Mouse (Mus musculus): ENCODE data around the gene Galntl6. TPM values are rescaled to one million over a fixed set of nuclear protein-coding genes. Genes with fewer than 3 reads are reported as not detected.

Gene Galntl6
- polyA plus RNA-seq, 1 experiment from 2014 or later: 9.1 TPM

DNA sequence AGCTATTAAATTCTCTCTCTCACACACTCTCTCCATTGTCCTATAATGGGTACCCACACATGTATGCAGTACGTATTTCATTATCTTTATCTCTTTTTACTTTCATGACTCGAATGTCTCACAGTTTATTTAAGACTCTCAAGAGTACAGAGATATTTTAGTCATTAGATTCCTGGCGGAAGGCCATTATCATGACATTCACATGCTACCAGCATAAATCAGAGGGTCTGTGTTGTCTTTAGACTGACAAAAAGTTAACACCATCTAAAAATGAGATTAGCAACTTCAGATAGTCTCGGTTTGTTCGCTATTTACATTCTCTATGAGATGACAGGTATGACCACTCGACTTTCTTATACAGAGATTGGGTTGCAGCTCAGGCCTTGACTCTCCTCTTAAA lies 985.4 kb downstream of the Galntl6 start:
- WGBS: 82% methylated on average over 6 of the region's 6 CpGs
- H3K36me3 ChIP-seq (ENCODE audit: control insufficient read depth, insufficient read depth, low read length): no peaks in the 10 kb centered on the region
- peaks cover 21% of the 10 kb centered on the region for H3K4me1 ChIP-seq (ENCODE audit: control insufficient read depth, insufficient read depth, low read length)
- H3K9ac ChIP-seq (replicated peaks; ENCODE audit: low read length): no peak overlapping the region
- H3K4me3 ChIP-seq (replicated peaks; ENCODE audit: low read depth, low read length): no peak overlapping the region
- H3K27me3 ChIP-seq (ENCODE audit: control insufficient read depth, insufficient read depth, low read length): no peaks in the 10 kb centered on the region; the same call in 1 of the 2 replicates
- no peak overlapping the region for H3K4me2 ChIP-seq (ENCODE audit: low read length)
- no peak overlapping the region for H3K27ac ChIP-seq (replicated peaks; ENCODE audit: low read depth, low read length)
- ATAC-seq (ENCODE audit: low FRiP score, low TSS enrichment): no peak
- no peak for DNase-seq
- H3K9me3 ChIP-seq (ENCODE audit: control insufficient read depth, low read length): 0 out of 2 replicates have a peak, but pooled peaks cover 3% of the 10 kb centered on the region

DNA sequence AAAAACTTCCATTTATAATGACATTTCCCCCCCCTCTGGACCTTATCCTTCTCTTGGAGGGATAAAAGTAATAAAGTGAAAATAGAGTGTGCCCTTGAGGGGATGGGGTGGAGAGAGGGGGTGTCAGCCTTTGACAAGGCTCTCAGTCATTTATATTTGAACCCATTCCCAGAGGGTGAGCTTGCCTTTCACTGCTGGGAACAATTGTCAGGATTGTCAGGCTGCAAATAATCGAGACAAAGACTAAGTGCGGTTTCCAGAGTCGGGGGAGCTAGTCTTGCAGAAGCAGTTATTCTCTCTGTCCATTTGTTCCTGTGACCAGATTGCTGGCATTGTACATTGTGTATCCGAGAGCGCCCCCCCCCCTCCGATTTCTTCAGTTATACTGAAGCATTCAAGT lies 988.9 kb downstream of the Galntl6 start:
- Histone ChIP-seq H3K27ac (replicated peaks; ENCODE audit: low read depth, low read length) (no peak overlapping the region), H3K4me3 (replicated peaks; ENCODE audit: low read depth, low read length) (no peak overlapping the region), H3K4me1 (ENCODE audit: control insufficient read depth, insufficient read depth, low read length) (peaks cover 45% of the 10 kb centered on the region), H3K9me3 (ENCODE audit: control insufficient read depth, low read length) (no peaks in the 10 kb centered on the region), H3K36me3 (ENCODE audit: control insufficient read depth, insufficient read depth, low read length) (no peaks in the 10 kb centered on the region), H3K4me2 (ENCODE audit: low read length) (0 out of 2 replicates have a peak overlapping the region, but pooled peaks have one; percentile 2), H3K9ac (replicated peaks; ENCODE audit: low read length) (no peak overlapping the region), H3K27me3 (ENCODE audit: control insufficient read depth, insufficient read depth, low read length) (no peaks in the 10 kb centered on the region; the same call in 1 of the 2 replicates)
- WGBS: 12% methylated on average over 6 of the region's 6 CpGs
- DNase-seq (peak; percentile 44), ATAC-seq (ENCODE audit: low FRiP score, low TSS enrichment) (no peak)

DNA sequence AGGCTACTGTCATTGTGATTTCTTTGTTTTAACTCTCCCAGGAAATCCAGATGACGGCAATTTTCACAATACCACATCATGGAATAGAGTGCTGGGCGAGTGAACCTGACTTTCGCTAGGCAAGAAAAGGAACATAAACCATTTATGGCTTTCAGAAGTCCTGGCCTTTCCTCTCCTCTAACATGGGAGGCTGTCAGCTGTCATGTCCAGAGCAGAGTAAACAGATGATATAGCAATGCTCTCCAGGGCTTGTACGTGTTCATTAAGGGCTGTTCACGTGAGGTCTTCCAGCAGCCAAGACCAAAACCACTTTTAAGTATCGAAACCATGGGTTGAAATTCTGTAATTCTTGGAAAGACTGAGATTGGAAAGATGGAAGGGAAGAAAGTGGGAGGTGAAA lies 989.3 kb downstream of the Galntl6 start:
- no peaks in the 10 kb centered on the region for H3K36me3 ChIP-seq (ENCODE audit: control insufficient read depth, insufficient read depth, low read length)
- H3K4me2 ChIP-seq (ENCODE audit: low read length): no peak overlapping the region
- ATAC-seq (ENCODE audit: low FRiP score, low TSS enrichment) (no peak), DNase-seq (no peak)
- H3K9ac ChIP-seq (replicated peaks; ENCODE audit: low read length): no peak overlapping the region
- 22% methylated on average over 6 of the region's 6 CpGs for WGBS
- peaks cover 48% of the 10 kb centered on the region for H3K4me1 ChIP-seq (ENCODE audit: control insufficient read depth, insufficient read depth, low read length)
- no peaks in the 10 kb centered on the region; the same call in 1 of the 2 replicates for H3K27me3 ChIP-seq (ENCODE audit: control insufficient read depth, insufficient read depth, low read length)
- H3K4me3 ChIP-seq (replicated peaks; ENCODE audit: low read depth, low read length): no peak overlapping the region
- no peaks in the 10 kb centered on the region for H3K9me3 ChIP-seq (ENCODE audit: control insufficient read depth, low read length)
- H3K27ac ChIP-seq (replicated peaks; ENCODE audit: low read depth, low read length): no peak overlapping the region

DNA sequence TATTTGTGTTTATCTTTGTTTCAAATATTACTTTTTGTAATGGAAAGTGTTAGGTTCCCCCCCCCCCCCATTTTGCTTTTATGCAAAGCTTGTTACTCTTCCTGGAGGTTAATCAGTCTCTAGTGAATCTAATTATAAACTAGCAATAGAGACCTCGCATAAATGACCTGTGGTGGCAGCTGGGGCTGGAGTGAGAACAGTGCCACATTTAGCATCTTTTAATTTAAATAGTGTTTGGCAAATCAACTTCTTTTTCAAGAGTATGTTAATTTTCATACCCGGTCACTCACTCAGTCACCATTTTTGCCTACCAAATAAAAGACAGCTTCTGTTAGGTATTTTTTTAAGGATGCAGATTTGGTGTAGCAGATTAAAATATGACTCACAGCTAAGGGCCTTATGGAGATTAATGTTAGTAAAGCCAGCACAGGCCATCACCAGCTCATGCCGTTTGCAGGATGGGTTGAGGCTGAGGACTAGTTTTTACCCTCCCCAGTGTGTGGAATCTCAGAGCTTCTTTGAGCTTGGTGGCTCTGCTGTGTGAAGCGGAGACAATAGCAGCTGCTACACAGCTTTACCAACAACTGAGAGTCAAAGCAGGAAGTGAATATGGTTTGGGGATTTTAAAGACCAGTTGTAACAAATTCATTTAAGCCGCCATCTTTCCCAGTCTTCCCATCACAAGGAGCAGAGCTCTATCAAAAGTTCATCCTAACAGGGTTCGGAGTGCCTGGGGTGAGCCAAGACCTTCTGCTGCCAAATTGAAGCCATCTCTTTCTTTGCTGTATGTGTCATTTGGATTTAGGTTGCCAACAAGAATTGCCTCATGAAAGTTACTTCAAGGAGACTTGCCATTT lies 990.0 kb downstream of the Galntl6 start:
- ATAC-seq (ENCODE audit: low FRiP score, low TSS enrichment): no peak
- Histone ChIP-seq H3K27ac (replicated peaks; ENCODE audit: low read depth, low read length) (no peak overlapping the region; the same call in 1 of the 2 replicates), H3K9ac (replicated peaks; ENCODE audit: low read length) (no peak overlapping the region), H3K4me2 (ENCODE audit: low read length) (no peak overlapping the region), H3K36me3 (ENCODE audit: control insufficient read depth, insufficient read depth, low read length) (no peaks in the 10 kb centered on the region), H3K4me1 (ENCODE audit: control insufficient read depth, insufficient read depth, low read length) (peaks cover 48% of the 10 kb centered on the region), H3K27me3 (ENCODE audit: control insufficient read depth, insufficient read depth, low read length) (no peaks in the 10 kb centered on the region), H3K4me3 (replicated peaks; ENCODE audit: low read depth, low read length) (no peak overlapping the region), H3K9me3 (ENCODE audit: control insufficient read depth, low read length) (no peaks in the 10 kb centered on the region)
- WGBS: 21% methylated on average over 6 of the region's 6 CpGs
- peak; percentile 34 for DNase-seq

DNA sequence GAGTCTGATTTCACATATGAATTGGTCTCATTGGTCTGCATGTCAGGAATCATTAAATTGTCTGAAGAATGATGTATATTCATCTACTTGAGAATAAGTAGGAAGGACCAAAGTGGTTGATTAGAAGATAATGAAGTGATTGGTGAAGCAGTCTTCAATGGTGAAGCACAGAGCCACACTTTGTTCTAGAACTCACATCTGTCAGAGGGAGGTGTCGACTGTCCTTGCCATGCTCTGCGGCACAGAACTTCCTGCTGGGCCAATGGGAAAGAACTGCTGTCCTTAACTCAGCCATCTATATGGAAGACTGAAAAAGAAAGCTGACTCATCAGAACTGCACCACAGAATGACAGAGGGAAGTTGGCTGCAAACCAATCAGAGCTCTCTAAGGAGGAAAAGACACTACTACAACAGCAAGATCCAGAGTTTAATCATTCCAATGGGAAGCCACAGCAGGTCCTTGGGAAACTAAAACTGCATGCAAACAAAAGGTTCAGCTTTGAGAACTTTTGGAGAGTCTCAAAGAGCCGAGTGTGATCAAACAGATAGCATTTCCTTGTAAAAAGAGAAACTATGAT lies 992.0 kb downstream of the Galntl6 start:
- DNase-seq (peak; percentile 19), ATAC-seq (ENCODE audit: low FRiP score, low TSS enrichment) (no peak)
- no peak overlapping the region for H3K4me2 ChIP-seq (ENCODE audit: low read length)
- H3K27me3 ChIP-seq (ENCODE audit: control insufficient read depth, insufficient read depth, low read length): 0 out of 2 replicates have a peak, but pooled peaks cover under 1% of the 10 kb centered on the region
- 40% methylated on average over 3 of the region's 3 CpGs for WGBS
- H3K36me3 ChIP-seq (ENCODE audit: control insufficient read depth, insufficient read depth, low read length): no peaks in the 10 kb centered on the region
- no peak overlapping the region for H3K4me3 ChIP-seq (replicated peaks; ENCODE audit: low read depth, low read length)
- H3K27ac ChIP-seq (replicated peaks; ENCODE audit: low read depth, low read length): no peak overlapping the region
- peaks cover 48% of the 10 kb centered on the region for H3K4me1 ChIP-seq (ENCODE audit: control insufficient read depth, insufficient read depth, low read length)
- H3K9me3 ChIP-seq (ENCODE audit: control insufficient read depth, low read length): no peaks in the 10 kb centered on the region
- no peak overlapping the region for H3K9ac ChIP-seq (replicated peaks; ENCODE audit: low read length)

DNA sequence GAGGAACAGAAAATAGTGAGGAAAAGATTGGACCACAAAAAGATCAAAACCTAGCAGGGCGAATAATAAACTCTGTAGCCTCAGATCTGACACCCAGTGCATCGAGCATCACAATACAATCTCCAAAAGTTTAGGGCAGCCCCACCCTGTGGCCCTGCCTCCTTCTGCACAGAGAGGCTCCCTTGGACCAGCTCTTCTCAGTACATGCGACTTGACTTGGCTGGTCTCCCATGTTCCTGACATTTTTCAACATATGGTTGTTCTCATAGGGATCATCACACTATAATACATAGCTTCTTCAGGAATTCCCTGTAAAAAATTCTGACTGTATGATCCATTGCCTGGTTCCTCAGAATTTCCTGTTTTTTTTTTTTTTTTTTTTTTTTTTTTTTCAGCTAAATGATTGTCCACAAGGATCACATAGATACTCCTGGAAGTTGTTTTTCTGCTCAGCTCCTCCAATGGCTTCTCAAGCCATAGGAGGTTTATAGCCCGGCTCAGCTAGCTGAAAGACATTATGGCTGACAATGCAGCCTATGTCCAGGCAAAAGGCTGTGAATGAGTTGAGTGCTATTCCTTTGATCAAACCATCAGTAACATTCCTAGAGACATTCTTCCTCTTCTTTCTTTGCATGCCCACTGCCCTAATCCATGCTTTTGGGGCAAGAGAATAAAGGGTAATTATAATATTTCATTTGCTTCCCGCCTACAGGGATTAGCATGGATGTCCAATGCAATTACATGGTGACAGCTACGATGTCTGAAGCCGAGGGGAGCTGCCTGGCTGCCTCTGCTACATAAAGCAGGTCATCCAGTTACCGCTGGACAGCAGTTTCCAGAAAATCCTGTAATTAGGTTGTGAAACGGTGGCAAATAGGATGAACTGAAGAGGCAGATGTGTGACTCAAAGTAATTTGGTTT lies 993.5 kb downstream of the Galntl6 start:
- 18% methylated on average over 9 of the region's 9 CpGs for WGBS
- DNase-seq (peak; percentile 81), ATAC-seq (ENCODE audit: low FRiP score, low TSS enrichment) (peak; percentile 84)
- H3K9ac ChIP-seq (replicated peaks; ENCODE audit: low read length): no peak overlapping the region
- no peaks in the 10 kb centered on the region for H3K36me3 ChIP-seq (ENCODE audit: control insufficient read depth, insufficient read depth, low read length)
- peaks cover 46% of the 10 kb centered on the region for H3K4me1 ChIP-seq (ENCODE audit: control insufficient read depth, insufficient read depth, low read length)
- peak overlapping the region; percentile 38 for H3K27ac ChIP-seq (replicated peaks; ENCODE audit: low read depth, low read length)
- no peak overlapping the region for H3K4me3 ChIP-seq (replicated peaks; ENCODE audit: low read depth, low read length)
- 0 out of 2 replicates have a peak, but pooled peaks cover 4% of the 10 kb centered on the region for H3K27me3 ChIP-seq (ENCODE audit: control insufficient read depth, insufficient read depth, low read length)
- H3K9me3 ChIP-seq (ENCODE audit: control insufficient read depth, low read length): no peaks in the 10 kb centered on the region
- peak overlapping the region; percentile 26 for H3K4me2 ChIP-seq (ENCODE audit: low read length)

DNA sequence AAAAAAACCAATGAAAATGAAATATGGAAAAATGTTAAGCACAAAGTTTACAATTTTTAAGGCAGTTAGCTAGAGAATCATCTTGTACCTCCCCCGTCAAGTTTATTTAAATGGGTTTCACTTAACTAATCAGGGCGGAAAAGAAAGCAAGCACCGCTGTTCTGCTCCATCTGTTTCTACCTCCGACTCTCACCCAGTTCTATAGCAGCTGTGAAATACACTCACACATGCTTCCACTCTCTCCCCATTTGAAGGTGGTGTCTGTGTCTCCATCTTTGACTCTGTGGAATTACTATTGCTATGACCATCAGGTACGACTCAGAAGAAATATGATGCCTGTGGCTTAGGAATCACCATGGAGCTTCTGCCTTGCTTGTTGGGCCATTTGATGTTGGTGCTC lies 1019.1 kb downstream of the Galntl6 start:
- Histone ChIP-seq H3K36me3 (ENCODE audit: control insufficient read depth, insufficient read depth, low read length) (no peaks in the 10 kb centered on the region), H3K27me3 (ENCODE audit: control insufficient read depth, insufficient read depth, low read length) (no peaks in the 10 kb centered on the region), H3K9me3 (ENCODE audit: control insufficient read depth, low read length) (no peaks in the 10 kb centered on the region), H3K4me2 (ENCODE audit: low read length) (no peak overlapping the region), H3K4me3 (replicated peaks; ENCODE audit: low read depth, low read length) (no peak overlapping the region), H3K4me1 (ENCODE audit: control insufficient read depth, insufficient read depth, low read length) (no peaks in the 10 kb centered on the region), H3K27ac (replicated peaks; ENCODE audit: low read depth, low read length) (no peak overlapping the region), H3K9ac (replicated peaks; ENCODE audit: low read length) (no peak overlapping the region)
- WGBS: 89% methylated on average over 5 of the region's 5 CpGs
- no peak for ATAC-seq (ENCODE audit: low FRiP score, low TSS enrichment)
- DNase-seq: no peak

DNA sequence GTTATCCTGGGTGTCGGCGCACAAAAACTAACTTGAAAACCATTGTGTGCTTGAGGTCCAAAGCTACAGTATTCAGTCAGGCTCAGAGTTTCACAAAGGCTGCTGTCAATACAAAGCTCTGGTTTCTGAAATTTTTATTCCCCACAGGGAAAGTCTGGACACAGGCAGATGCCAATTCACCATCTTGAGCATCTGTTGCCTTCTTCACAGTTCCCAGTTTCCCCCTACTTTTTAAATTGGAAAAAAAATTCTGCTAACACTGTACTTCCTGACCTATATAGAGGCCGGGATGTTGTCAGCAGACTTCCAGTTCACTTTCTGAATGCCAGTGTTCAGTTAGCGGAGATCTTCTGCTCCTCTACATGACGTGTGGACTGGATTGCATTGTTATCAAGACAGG lies 1020.3 kb downstream of the Galntl6 start:
- no peak overlapping the region for H3K27ac ChIP-seq (replicated peaks; ENCODE audit: low read depth, low read length)
- 78% methylated on average over 5 of the region's 5 CpGs for WGBS

More for the DNA sequence above, 1020.3 kb downstream of the Galntl6 start:
- no peak for DNase-seq
- no peak overlapping the region for H3K9ac ChIP-seq (replicated peaks; ENCODE audit: low read length)
- H3K4me1 ChIP-seq (ENCODE audit: control insufficient read depth, insufficient read depth, low read length): no peaks in the 10 kb centered on the region
- no peaks in the 10 kb centered on the region for H3K9me3 ChIP-seq (ENCODE audit: control insufficient read depth, low read length)
- no peak overlapping the region for H3K4me3 ChIP-seq (replicated peaks; ENCODE audit: low read depth, low read length)
- H3K4me2 ChIP-seq (ENCODE audit: low read length): no peak overlapping the region
- no peak for ATAC-seq (ENCODE audit: low FRiP score, low TSS enrichment)
- no peaks in the 10 kb centered on the region for H3K36me3 ChIP-seq (ENCODE audit: control insufficient read depth, insufficient read depth, low read length)
- H3K27me3 ChIP-seq (ENCODE audit: control insufficient read depth, insufficient read depth, low read length): no peaks in the 10 kb centered on the region

Data from midbrain, embryonic 14.5 days (tissue).